In the genomic region with DNA sequence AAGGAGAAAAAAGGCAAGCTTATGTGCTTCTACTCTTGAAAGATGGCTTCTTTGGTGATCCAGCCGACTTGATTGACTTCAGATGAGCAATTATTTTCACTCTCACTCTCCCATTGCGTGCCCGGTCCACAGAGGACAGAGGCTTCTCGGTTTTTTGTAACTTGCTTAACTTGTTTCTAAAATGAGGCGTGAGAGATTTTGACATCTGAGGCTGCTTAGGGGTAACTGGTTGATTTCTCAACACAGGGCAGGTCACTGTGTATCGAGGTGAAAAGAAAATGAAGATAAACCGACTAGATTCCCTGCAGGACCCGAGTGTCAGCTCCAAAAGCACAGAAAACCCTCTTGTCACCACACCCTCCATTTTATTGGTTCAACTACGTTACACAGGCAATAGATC, we compare ENCODE assay signal across 19 mouse cellular contexts. TPM values are rescaled to one million over a fixed set of nuclear protein-coding genes. Genes with fewer than 3 reads are reported as not detected.
A peak's percentile ranks its signal among the peaks of the same experiment; 100 is the strongest.
DNase-seq lines count a peak whose midpoint lies in the region; ATAC-seq and TF ChIP-seq lines count a peak whose summit lies in the region.
"Had no signal": no experiment of that assay in that cellular context is flagged by ENCODE, and none has a peak within 500 bp of the region (broad histone marks: within the 10 kb centered on the region; RNA-seq: fewer than 3 reads in every experiment).

No protein-coding gene starts in this region.

- H3K9ac ChIP-seq in midbrain, embryonic 11.5 days (ENCODE audit: low read length) = no peak overlapping the region
- H3K9ac ChIP-seq in midbrain, embryonic 13.5 days (replicated peaks) = no peak overlapping the region
- no peak overlapping the region for H3K9ac ChIP-seq in stomach, postnatal 0 days (ENCODE audit: low read length)
- H3K9ac ChIP-seq: forebrain, embryonic 13.5 days; forebrain, postnatal 0 days; heart, embryonic 12.5 days had no signal

- WGBS in midbrain, embryonic 11.5 days = 80% methylated on average over 9 of the region's 9 CpGs
- 84% methylated on average over 9 of the region's 9 CpGs for WGBS in midbrain, embryonic 13.5 days
- 59% methylated on average over 9 of the region's 9 CpGs for WGBS in stomach, postnatal 0 days

- H3K36me3 ChIP-seq in midbrain, embryonic 11.5 days (ENCODE audit: control insufficient read depth, insufficient read depth, low read length) = no peaks in the 10 kb centered on the region
- H3K36me3 ChIP-seq in midbrain, embryonic 13.5 days = no peaks in the 10 kb centered on the region
- no peaks in the 10 kb centered on the region for H3K36me3 ChIP-seq in stomach, postnatal 0 days (ENCODE audit: control insufficient read depth, insufficient read depth, low read length)
- H3K36me3 ChIP-seq: G1E; heart, embryonic 12.5 days had no signal

- no peaks in the 10 kb centered on the region for H3K4me1 ChIP-seq in midbrain, embryonic 11.5 days (ENCODE audit: control insufficient read depth, insufficient read depth, low read length)
- no peaks in the 10 kb centered on the region for H3K4me1 ChIP-seq in midbrain, embryonic 13.5 days (replicated peaks)
- no peaks in the 10 kb centered on the region for H3K4me1 ChIP-seq in stomach, postnatal 0 days (replicated peaks; ENCODE audit: control insufficient read depth, insufficient read depth)
- H3K4me1 ChIP-seq: forebrain, embryonic 13.5 days; heart, embryonic 12.5 days had no signal

- H3K4me2 ChIP-seq in midbrain, embryonic 11.5 days = no peak overlapping the region
- no peak overlapping the region for H3K4me2 ChIP-seq in midbrain, embryonic 13.5 days (replicated peaks)
- H3K4me2 ChIP-seq in stomach, postnatal 0 days (replicated peaks; ENCODE audit: low read depth) = no peak overlapping the region
- H3K4me2 ChIP-seq: forebrain, embryonic 13.5 days; heart, embryonic 12.5 days had no signal

- no peak for ATAC-seq in midbrain, embryonic 11.5 days (ENCODE audit: low FRiP score)
- no peak for ATAC-seq in midbrain, embryonic 13.5 days
- ATAC-seq in stomach, postnatal 0 days (ENCODE audit: low FRiP score, low TSS enrichment) = no peak
- ATAC-seq: forebrain, embryonic 13.5 days; forebrain, postnatal 0 days; hindbrain, embryonic 16.5 days; inflammation-experienced regulatory T-cells, adult 6 months had no signal

- TF ChIP-seq CTCF in stomach, postnatal 0 days (IDR thresholded peaks at IDR 0.05; ENCODE audit: low read depth) = no peak

- no peaks in the 10 kb centered on the region for H3K27me3 ChIP-seq in midbrain, embryonic 11.5 days (ENCODE audit: control insufficient read depth, insufficient read depth, low read length)
- no peaks in the 10 kb centered on the region for H3K27me3 ChIP-seq in midbrain, embryonic 13.5 days
- H3K27me3 ChIP-seq in stomach, postnatal 0 days (ENCODE audit: control insufficient read depth, insufficient read depth, low read length) = no peaks in the 10 kb centered on the region
- H3K27me3 ChIP-seq: CH12.LX; forebrain, embryonic 13.5 days; heart, embryonic 12.5 days had no signal

- H3K27ac ChIP-seq in midbrain, embryonic 11.5 days (ENCODE audit: low read depth, low read length) = no peak overlapping the region
- no peak overlapping the region for H3K27ac ChIP-seq in midbrain, embryonic 13.5 days
- 0 out of 2 replicates have a peak overlapping the region, but pooled peaks have one; percentile 40 for H3K27ac ChIP-seq in stomach, postnatal 0 days (replicated peaks)
- H3K27ac ChIP-seq: forebrain, embryonic 13.5 days had no signal

- peak; percentile 35 for DNase-seq in midbrain, embryonic 11.5 days (ENCODE audit: low spot score, missing footprints)
- peak; percentile 23 for DNase-seq in R1 (ENCODE audit: low read depth, low spot score)
- peak; percentile 76 for DNase-seq in fat pad, adult 2 months (ENCODE audit: extremely low read depth, low read depth, low spot score)
- no peak for DNase-seq in stomach, postnatal 0 days (ENCODE audit: low spot score)
- no peak for DNase-seq in kidney, postnatal 14 days
- no peak for DNase-seq in spleen, postnatal 36 days (ENCODE audit: low spot score in 2 of 2)
- DNase-seq: adrenal gland, postnatal 14 days; cerebellum, adult 2 months; cerebellum, postnatal 10 days; forebrain, postnatal 0 days; gastrocnemius, postnatal 14 days; heart, postnatal 36 days had no signal

- no peaks in the 10 kb centered on the region for H3K9me3 ChIP-seq in midbrain, embryonic 11.5 days (ENCODE audit: control insufficient read depth, low read length)
- no peaks in the 10 kb centered on the region for H3K9me3 ChIP-seq in midbrain, embryonic 13.5 days
- H3K9me3 ChIP-seq in stomach, postnatal 0 days (ENCODE audit: control insufficient read depth, low read length) = no peaks in the 10 kb centered on the region
- H3K9me3 ChIP-seq: forebrain, embryonic 13.5 days; G1E; heart, embryonic 12.5 days had no signal

- no peak for TF ChIP-seq EP300 in stomach, postnatal 0 days (optimal IDR thresholded peaks at IDR 0.05)

- H3K4me3 ChIP-seq in midbrain, embryonic 11.5 days (ENCODE audit: low read depth, low read length) = no peak overlapping the region
- H3K4me3 ChIP-seq in midbrain, embryonic 13.5 days (replicated peaks) = no peak overlapping the region
- H3K4me3 ChIP-seq in stomach, postnatal 0 days (ENCODE audit: low read depth, low read length) = no peak overlapping the region
- H3K4me3 ChIP-seq: forebrain, embryonic 13.5 days; heart, embryonic 12.5 days had no signal

RNA-seq across cellular contexts. Expression of a gene that starts 28.8 kb away (rescaled TPM):
- 130 and 147 TPM in 2 replicates for polyA plus RNA-seq in midbrain, embryonic 11.5 days (2014; fragmentation: Nextera tagmentation; extraction: Ambion mirVana)
- polyA plus RNA-seq in midbrain, embryonic 13.5 days (2015; fragmentation: Nextera tagmentation; extraction: Ambion mirVana) = 80.5 and 86.7 TPM in 2 replicates
- polyA plus RNA-seq in stomach, postnatal 0 days (2015; fragmentation: Nextera tagmentation; extraction: Ambion mirVana) = 136 and 141 TPM in 2 replicates
- polyA plus RNA-seq: G1E had no signal

Comparison
In these comparisons a context has a peak if more than half of its experiments do, and no peak if none do; other contexts are left out.
1. DNase-seq: peak in midbrain, embryonic 11.5 days (single experiment), R1 (single experiment) and fat pad, adult 2 months (single experiment); none in stomach, postnatal 0 days (single experiment), kidney, postnatal 14 days (single experiment) and spleen, postnatal 36 days (0 of 2).